25 mouse cellular contexts compared by ENCODE assay signal in genomic region chr11:49213505-49213904, GRCm38 (mm10). TPM values are rescaled to one million over a fixed set of nuclear protein-coding genes. Genes with fewer than 3 reads are reported as not detected.
"Had no signal": no experiment of that assay in that cellular context is flagged by ENCODE, and none has a peak within 500 bp of the region (broad histone marks: within the 10 kb centered on the region; RNA-seq: fewer than 3 reads in every experiment).

No protein-coding gene starts in this region.

- H3K27ac ChIP-seq: midbrain, embryonic 10.5 days; midbrain, embryonic 12.5 days; neural tube, embryonic 13.5 days; neural tube, embryonic 15.5 days had no signal

- H3K9ac ChIP-seq: lung, embryonic 14.5 days; midbrain, embryonic 12.5 days; neural tube, embryonic 13.5 days; neural tube, embryonic 15.5 days had no signal

- H3K27me3 ChIP-seq: midbrain, embryonic 12.5 days; neural tube, embryonic 13.5 days; neural tube, embryonic 15.5 days had no signal

- ATAC-seq: midbrain, embryonic 16.5 days had no signal

- H3K4me2 ChIP-seq: lung, embryonic 14.5 days; midbrain, embryonic 12.5 days; neural tube, embryonic 13.5 days; neural tube, embryonic 15.5 days had no signal

- H3K9me3 ChIP-seq: midbrain, embryonic 10.5 days; midbrain, embryonic 12.5 days; neural tube, embryonic 13.5 days; neural tube, embryonic 15.5 days had no signal

- DNase-seq: lung, adult 18-20 months; lung, embryonic 14.5 days; lung, postnatal 10 days; lung, postnatal 4 days; midbrain, embryonic 14.5 days; retina, postnatal 1 day; right cerebral cortex, adult 18-20 months; right cerebral cortex, postnatal 25 days; right cerebral cortex, postnatal 4 days; spleen, adult 18-20 months; thymus, adult 18-20 months; thymus, postnatal 14 days; thymus, postnatal 36 days had no signal

- H3K4me3 ChIP-seq: midbrain, embryonic 10.5 days; midbrain, embryonic 12.5 days; myocyte; neural tube, embryonic 13.5 days; neural tube, embryonic 15.5 days had no signal

RNA-seq across cellular contexts. Expression of gene Btnl9, which starts 26.5 kb away (rescaled TPM):
- polyA plus RNA-seq: midbrain, embryonic 10.5 days; midbrain, embryonic 12.5 days; midbrain, embryonic 14.5 days; myocyte had no signal

RNA-seq across cellular contexts. Expression of gene Olfr1394, which starts 59.3 kb away (rescaled TPM):
- polyA plus RNA-seq: lung, embryonic 14.5 days; lung, embryonic 16.5 days; midbrain, embryonic 10.5 days; midbrain, embryonic 12.5 days; midbrain, embryonic 14.5 days; midbrain, embryonic 16.5 days; myocyte; neural tube, embryonic 11.5 days; neural tube, embryonic 13.5 days; neural tube, embryonic 15.5 days; small intestine, adult 2 months; stomach, embryonic 14.5 days; stomach, embryonic 16.5 days; thymus, postnatal 0 days had no signal
